Mouse (Mus musculus) testis, postnatal 14 days (tissue): ENCODE results near the gene Ptpn1.

Experiments used
- DNase-seq: peaks from one replicate; pipeline ENCODE4 v3.0.0; 2021; ENCODE audit warnings: low spot score

The Ptpn1 gene

DNA sequence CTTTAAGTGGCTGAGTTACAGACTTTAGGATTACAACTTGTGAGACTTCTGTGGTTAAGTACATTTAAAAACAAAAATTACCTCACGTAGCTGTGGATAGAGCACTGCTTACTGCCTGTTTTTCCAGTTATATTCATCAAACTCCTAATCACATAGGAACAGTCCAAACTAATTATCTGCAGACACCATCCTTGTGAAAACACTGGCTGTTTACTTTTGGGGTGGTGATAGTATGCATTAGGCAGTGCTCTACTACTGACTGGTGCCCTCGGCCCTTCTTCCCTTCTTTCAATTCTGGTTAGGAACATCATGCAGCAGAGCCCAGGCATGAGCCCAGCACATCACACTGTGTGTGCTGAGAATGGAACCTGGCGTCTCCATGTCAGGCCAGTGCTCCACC is 15.4 kb downstream of the Ptpn1 start:
- no peak for DNase-seq

GRCm38 (mm10) chr2:167948047-167948446 is 16.2 kb downstream of the Ptpn1 start:
- peak; percentile 9 for DNase-seq

GRCm38 (mm10) chr2:167948557-167948956 is 16.7 kb downstream of the Ptpn1 start:
- DNase-seq, result no peak

- DNase-seq, result no peak
These were observed 17.4 kb downstream of the Ptpn1 start for GRCm38 (mm10) chr2:167949250-167949649.

DNA sequence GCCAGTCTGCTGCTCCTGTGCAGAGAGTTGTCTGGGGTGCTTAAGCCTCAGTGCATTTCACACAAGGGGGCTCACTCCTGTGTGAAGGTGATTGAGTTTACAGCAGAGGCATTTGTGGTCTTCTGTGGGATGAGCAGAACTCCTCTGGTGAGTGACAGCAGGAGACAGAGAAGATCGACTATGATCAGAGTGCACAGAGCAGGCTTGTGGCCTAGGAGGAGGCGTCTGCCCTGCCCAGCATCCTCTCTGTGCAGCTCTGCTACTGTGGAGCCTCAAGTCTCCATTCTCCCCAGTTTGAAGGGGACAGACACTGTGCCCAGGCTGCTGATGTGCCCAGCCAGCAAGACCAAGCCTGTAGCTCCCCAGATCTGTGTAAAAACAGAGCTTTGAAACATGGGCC is 18.0 kb downstream of the Ptpn1 start:
- DNase-seq, result no peak

- DNase-seq, result no peak
These were observed 18.8 kb downstream of the Ptpn1 start for GRCm38 (mm10) chr2:167950681-167951080.

- no peak for DNase-seq
These were observed 19.7 kb downstream of the Ptpn1 start for GRCm38 (mm10) chr2:167951301-167952211.

DNA sequence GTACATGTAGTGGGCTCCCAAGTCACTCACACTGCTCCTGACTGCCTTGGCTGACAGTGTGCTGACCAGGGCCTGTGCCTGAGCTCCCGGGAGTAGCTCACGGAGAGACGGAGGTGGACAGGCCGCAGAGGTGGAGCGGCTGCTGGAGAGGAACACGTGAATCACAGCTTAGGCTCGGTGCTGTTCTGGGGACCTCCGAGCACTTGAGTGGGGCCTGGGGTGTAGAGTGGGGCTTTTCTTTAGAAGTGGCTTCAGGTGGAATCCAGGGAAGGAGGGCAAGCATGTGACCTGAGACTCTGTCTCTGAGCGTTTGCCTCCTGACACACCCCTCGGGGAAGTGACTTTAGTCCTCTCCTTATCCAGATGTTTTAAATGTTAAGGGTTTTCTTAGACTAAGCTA is 22.0 kb downstream of the Ptpn1 start:
- DNase-seq, result no peak

DNA sequence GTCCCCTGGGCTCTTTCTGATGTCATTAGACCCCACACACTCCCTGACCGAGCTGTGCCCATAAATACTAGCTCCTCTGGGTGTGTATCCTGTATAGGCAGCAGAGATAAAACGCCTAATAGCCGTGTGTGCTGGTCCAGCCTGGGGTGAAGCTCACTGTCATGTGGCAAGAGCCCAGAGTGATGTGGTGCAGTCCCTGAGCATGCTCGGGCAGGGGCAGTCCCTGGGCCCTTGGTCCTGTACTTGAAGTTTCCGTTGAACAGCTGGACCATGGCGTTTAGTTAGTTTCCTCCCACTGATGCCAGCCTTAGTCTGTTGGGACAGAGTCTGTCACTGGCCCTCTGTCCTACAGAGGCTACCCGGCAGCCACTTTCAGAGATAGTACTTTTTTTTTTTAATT is 23.1 kb downstream of the Ptpn1 start:
- DNase-seq, result no peak

- no peak for DNase-seq
These were observed 25.7 kb downstream of the Ptpn1 start for GRCm38 (mm10) chr2:167957539-167957938.

DNA sequence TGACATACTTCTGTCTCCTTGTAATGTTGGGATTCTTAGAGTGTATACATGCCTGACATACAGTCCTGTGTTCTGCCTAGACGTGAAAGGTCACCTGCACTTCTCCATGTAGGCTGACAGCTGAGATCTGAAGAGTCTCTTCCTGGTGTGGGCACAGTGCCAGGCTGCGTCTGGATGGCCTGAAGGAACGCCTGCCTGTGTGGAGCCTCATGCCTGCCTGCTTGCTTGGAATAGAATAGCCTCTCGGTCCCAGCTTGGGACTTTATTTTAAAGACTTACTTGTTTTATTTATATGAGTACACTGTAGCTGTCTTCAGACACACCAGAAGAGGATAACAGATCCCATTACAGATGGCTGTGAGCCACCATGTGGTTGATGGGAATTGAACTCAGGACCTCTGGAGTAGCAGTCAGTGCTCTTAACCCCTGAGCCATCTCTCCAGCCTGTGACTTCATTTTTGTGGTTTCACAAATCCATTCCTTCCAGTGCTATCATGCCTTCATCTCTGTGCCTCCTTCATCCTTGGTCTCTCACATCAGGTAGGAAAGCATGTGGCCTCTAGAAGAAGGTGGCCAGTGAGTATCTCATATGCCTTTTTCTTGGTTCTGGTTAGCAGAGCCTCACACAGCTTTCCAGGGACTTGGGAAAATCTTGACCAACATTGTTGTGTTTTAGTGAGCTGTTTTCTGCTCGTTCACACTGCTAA is 26.4 kb downstream of the Ptpn1 start:
- DNase-seq, result no peak

DNA sequence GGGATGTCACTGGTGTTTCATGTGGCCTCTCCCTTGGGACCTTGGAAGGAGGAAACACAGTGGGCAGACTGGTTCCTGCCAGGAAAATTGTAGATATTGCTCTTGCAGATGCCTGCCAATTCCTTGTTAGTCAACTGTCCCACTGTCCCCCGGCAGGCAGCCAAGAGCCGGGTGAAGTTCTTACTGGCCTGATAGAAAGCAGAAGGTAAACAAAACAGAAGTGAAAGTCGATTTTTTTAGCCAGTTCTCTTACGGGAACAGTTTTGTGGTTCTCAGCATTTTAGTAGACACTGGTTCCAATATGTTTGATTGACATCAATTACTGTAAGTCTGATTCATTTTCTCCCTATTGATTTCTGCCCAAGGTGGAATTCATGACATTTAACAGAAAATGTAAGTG is 27.0 kb downstream of the Ptpn1 start:
- DNase-seq, result peak; percentile 84

GRCm38 (mm10) chr2:167959384-167959911 is 27.6 kb downstream of the Ptpn1 start:
- no peak for DNase-seq

DNA sequence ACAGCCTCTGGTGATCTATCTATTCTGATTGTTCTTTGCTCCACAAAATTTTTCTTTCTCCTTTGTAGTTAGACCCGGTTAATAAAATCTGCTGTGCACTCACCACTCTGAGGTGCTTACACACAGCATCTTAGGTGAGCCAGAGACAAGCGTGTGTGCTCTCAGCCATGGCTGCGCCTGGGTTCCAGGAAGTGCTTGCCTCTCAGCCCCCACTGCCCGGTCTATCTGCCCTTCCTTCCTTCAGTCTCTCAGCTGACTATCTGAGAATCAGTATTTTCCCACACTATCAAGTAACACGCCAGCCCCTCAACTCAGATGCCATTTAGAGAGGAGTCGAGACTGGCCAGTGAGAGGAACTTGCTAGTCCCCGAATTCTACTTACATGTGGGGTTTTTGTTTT is 28.1 kb downstream of the Ptpn1 start:
- DNase-seq, result no peak

- no peak for DNase-seq
These were observed 28.7 kb downstream of the Ptpn1 start for GRCm38 (mm10) chr2:167960584-167960983.

GRCm38 (mm10) chr2:167962347-167962746 is 30.5 kb downstream of the Ptpn1 start:
- DNase-seq, result no peak

DNA sequence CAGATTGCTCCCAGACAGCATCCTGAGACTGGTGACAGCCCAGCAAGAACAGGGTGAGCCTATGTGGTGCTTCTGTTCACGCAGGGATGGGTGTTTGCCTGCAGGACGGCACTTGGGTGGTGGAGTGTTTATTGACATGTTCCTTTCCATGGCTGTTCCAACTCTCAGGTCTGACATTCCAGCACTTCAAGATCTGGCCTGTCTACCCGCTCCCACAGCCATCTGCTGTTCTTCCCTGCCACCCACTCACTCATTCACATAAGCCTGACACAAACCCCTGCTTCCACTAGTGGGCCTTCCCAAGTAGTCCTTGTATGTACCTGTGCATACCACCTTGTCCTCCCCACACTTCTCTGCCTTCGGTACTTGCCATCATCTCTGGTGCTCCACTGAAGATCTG is 31.3 kb downstream of the Ptpn1 start:
- no peak for DNase-seq

DNA sequence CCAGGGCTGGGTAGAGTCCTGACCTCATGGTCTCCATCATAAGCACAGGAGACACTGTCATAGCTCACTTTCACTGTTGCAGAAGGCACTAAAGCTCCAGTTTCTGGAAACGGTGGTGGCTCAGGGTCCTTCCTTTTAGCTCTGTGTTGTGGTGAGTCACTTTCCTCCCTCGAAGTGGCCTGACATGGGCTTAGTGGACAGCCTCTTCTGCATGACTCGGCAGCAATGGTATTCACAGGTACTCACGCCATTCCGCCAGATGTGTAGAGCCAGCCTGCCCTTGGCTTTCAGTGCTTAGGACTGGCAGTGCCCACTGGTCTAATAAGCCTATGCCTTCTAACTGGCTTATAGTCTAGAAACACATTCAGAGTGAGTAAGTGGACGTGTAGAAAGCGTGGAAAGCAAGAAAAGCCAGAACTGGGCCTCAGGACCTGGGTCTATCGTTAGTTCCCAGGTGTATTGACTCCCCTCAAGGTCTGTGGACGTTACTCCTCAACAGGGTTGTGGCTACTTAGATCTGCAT is 32.0 kb downstream of the Ptpn1 start:
- DNase-seq, result no peak

- DNase-seq, result peak; percentile 28
These were observed 32.5 kb downstream of the Ptpn1 start for GRCm38 (mm10) chr2:167964320-167964719.

- no peak for DNase-seq
These were observed 34.1 kb downstream of the Ptpn1 start for GRCm38 (mm10) chr2:167965911-167966310.

GRCm38 (mm10) chr2:167968504-167968903 is 36.6 kb downstream of the Ptpn1 start:
- no peak for DNase-seq

- no peak for DNase-seq
These were observed 38.1 kb downstream of the Ptpn1 start for GRCm38 (mm10) chr2:167969851-167970541.
